Mouse (Mus musculus): ENCODE data around the gene Gm21969.

DNA sequence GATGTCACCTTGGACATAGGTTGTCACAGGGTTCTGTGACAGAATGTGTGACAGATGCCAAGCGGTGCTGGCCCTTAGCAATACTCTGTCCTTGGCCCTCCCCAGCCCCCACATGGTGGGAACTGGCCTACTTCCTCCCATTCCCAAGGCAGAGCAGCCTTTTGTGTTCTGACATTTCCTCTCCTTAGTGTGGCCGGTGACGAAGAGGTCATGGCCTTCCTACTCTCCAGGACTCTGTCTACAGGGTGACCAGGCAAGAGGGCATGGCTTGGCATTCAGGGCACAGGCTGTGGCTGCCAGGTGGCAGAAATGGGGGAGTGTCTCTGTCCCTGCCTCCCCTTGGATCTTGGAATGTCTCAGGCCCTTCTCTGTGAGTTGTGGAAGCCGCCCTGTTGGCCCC, 15.6 kb upstream of the Gm21969 start:
- no peak for TF ChIP-seq POLR2A (IDR thresholded peaks at IDR 0.05; ENCODE audit: low read depth, low read length)
- TF ChIP-seq CTCF (conservative IDR thresholded peaks at IDR 0.05; ENCODE audit: insufficient read depth, insufficient read length, low read depth, low read length): no peak

All from kidney, adult 2 months (tissue).